Comparison of ENCODE assay signal across 10 mouse cellular contexts in genomic region chr2:25850330-25850729, GRCm38 (mm10). TPM values are rescaled to one million over a fixed set of nuclear protein-coding genes. Genes with fewer than 3 reads are reported as not detected.
DNase-seq lines count a peak whose midpoint lies in the region; ATAC-seq and TF ChIP-seq lines count a peak whose summit lies in the region.
"Had no signal": no experiment of that assay in that cellular context is flagged by ENCODE, and none has a peak within 500 bp of the region (broad histone marks: within the 10 kb centered on the region; RNA-seq: fewer than 3 reads in every experiment).

No protein-coding gene starts in this region.

- no peak for TF ChIP-seq POLR2A in kidney, adult 2 months (IDR thresholded peaks at IDR 0.05; ENCODE audit: low read depth, low read length)
- no peak for TF ChIP-seq POLR2A in CH12.LX (IDR thresholded peaks at IDR 0.05; ENCODE audit: low read depth, low read length)

- TF ChIP-seq RAD21 in CH12.LX (IDR thresholded peaks at IDR 0.05; ENCODE audit: low read depth, low read length) = peak; percentile 63

- no peaks in the 10 kb centered on the region for H3K36me3 ChIP-seq in kidney, adult 2 months (ENCODE audit: control insufficient read depth, insufficient read depth, low read length)
- no peaks in the 10 kb centered on the region for H3K36me3 ChIP-seq in kidney, embryonic 15.5 days
- H3K36me3 ChIP-seq in CH12.LX (replicated peaks in 1 of 2; ENCODE audit: control insufficient read depth in 1 of 2, insufficient read depth in 1 of 2, low read length in 1 of 2) = no peaks in the 10 kb centered on the region
- H3K36me3 ChIP-seq: liver, embryonic 15.5 days had no signal

- no peak overlapping the region for H3K27ac ChIP-seq in kidney, adult 2 months (ENCODE audit: insufficient read depth, low read depth, low read length)
- no peak overlapping the region for H3K27ac ChIP-seq in kidney, embryonic 15.5 days
- no peak overlapping the region for H3K27ac ChIP-seq in CH12.LX (ENCODE audit: insufficient read depth, low read depth)
- H3K27ac ChIP-seq: liver, embryonic 15.5 days had no signal

- dilution Hi-C loops in CH12.LX (cut with MboI; ENCODE audit: extremely low pct_ligation_motif_present, extremely low pct_unique_long_range_greater_than_20kb, low sequenced_read_pairs) = no loop called here

- H3K9ac ChIP-seq in kidney, embryonic 15.5 days = no peak overlapping the region
- no peak overlapping the region for H3K9ac ChIP-seq in CH12.LX (ENCODE audit: insufficient read depth, low read depth)
- H3K9ac ChIP-seq: liver, embryonic 15.5 days had no signal

- peak; percentile 43 for DNase-seq in kidney, adult 2 months
- DNase-seq in CH12.LX (ENCODE audit: extremely low read depth) = peak; percentile 17
- DNase-seq in adrenal gland, postnatal 10 days = peak; percentile 80
- peak; percentile 45 for DNase-seq in embryo, embryonic 9.5 days (ENCODE audit: extremely low spot score)
- peak; percentile 33 to 46 for DNase-seq in layer of hippocampus, postnatal 14 days (ENCODE audit: low spot score in 2 of 2)
- DNase-seq in retina, adult 2 months (ENCODE audit: low read depth, low spot score) = peak; percentile 36
- DNase-seq in urinary bladder, postnatal 25 days (ENCODE audit: low spot score) = peak; percentile 50

- TF ChIP-seq CTCF in kidney, adult 2 months (conservative IDR thresholded peaks at IDR 0.05; ENCODE audit: insufficient read depth, insufficient read length, low read depth, low read length) = peak; percentile 64
- peak; percentile 57 to 71 for TF ChIP-seq CTCF in CH12.LX (conservative IDR thresholded peaks at IDR 0.05 in 1 of 2, IDR thresholded peaks at IDR 0.05 in 1 of 2; ENCODE audit: low read depth in 2 of 2, low read length in 2 of 2)

- no peaks in the 10 kb centered on the region for H3K27me3 ChIP-seq in kidney, adult 2 months (replicated peaks; ENCODE audit: control insufficient read depth, insufficient read depth, low read length)
- no peaks in the 10 kb centered on the region for H3K27me3 ChIP-seq in kidney, embryonic 15.5 days
- peaks cover 35% of the 10 kb centered on the region for H3K27me3 ChIP-seq in CH12.LX (replicated peaks)
- H3K27me3 ChIP-seq: liver, embryonic 15.5 days had no signal

- no peaks in the 10 kb centered on the region for H3K79me2 ChIP-seq in CH12.LX (replicated peaks; ENCODE audit: control insufficient read depth, extremely low read depth, insufficient read depth, poor library complexity, severe bottlenecking)

- no peaks in the 10 kb centered on the region for H3K4me1 ChIP-seq in kidney, adult 2 months (ENCODE audit: control insufficient read depth, insufficient read depth, low read length)
- no peaks in the 10 kb centered on the region for H3K4me1 ChIP-seq in kidney, embryonic 15.5 days
- no peaks in the 10 kb centered on the region for H3K4me1 ChIP-seq in CH12.LX (ENCODE audit: control insufficient read depth in 1 of 2, insufficient read depth in 2 of 2)
- H3K4me1 ChIP-seq: liver, embryonic 15.5 days had no signal

- no peak for TF ChIP-seq EP300 in CH12.LX (IDR thresholded peaks at IDR 0.05; ENCODE audit: low read length)

- 13% methylated on average over 4 of the region's 4 CpGs for WGBS in kidney, adult 2 months
- 17% methylated on average over 4 of the region's 4 CpGs for WGBS in kidney, embryonic 15.5 days

- in situ Hi-C loops in CH12.LX (cut with MboI; ENCODE audit: low pct_ligation_motif_present, low pct_unique_long_range_greater_than_20kb, low sequenced_read_pairs) = no loop called here

- H3K4me2 ChIP-seq in kidney, embryonic 15.5 days = no peak overlapping the region
- no peak overlapping the region for H3K4me2 ChIP-seq in CH12.LX (ENCODE audit: insufficient read depth, low read depth, poor library complexity, severe bottlenecking)
- H3K4me2 ChIP-seq: liver, embryonic 15.5 days had no signal

- no peaks in the 10 kb centered on the region for H3K9me3 ChIP-seq in kidney, embryonic 15.5 days (replicated peaks)
- peaks cover 6% of the 10 kb centered on the region for H3K9me3 ChIP-seq in CH12.LX (replicated peaks; ENCODE audit: low read length)
- H3K9me3 ChIP-seq: liver, embryonic 15.5 days had no signal

- H3K4me3 ChIP-seq in kidney, adult 2 months (ENCODE audit: insufficient read depth, low read depth, low read length) = no peak overlapping the region
- H3K4me3 ChIP-seq in kidney, embryonic 15.5 days (replicated peaks) = no peak overlapping the region
- no peak overlapping the region for H3K4me3 ChIP-seq in CH12.LX (replicated peaks in 1 of 3; ENCODE audit: low read depth in 2 of 3, low read length in 2 of 3, poor library complexity in 1 of 3)
- H3K4me3 ChIP-seq: erythroblast, embryonic 14.5 days; liver, embryonic 15.5 days had no signal

- ATAC-seq in kidney, embryonic 15.5 days (replicated peaks; ENCODE audit: low FRiP score) = no peak

TF ChIP-seq in CH12.LX, 34 proteins besides CTCF, POLR2A, EP300 and RAD21:
- TF ChIP-seq KAT2A (IDR thresholded peaks at IDR 0.05; ENCODE audit: insufficient replicate concordance, low read length) (no peak), E2F4 (IDR thresholded peaks at IDR 0.05; ENCODE audit: insufficient replicate concordance, low read depth, low read length) (no peak), ZNF384 (IDR thresholded peaks at IDR 0.05; ENCODE audit: low read depth, low read length) (peak; percentile 79), SIN3A (IDR thresholded peaks at IDR 0.05; ENCODE audit: low read length) (no peak), RCOR1 (conservative IDR thresholded peaks at IDR 0.05; ENCODE audit: low read depth, low read length) (no peak), MYC (IDR thresholded peaks at IDR 0.05; ENCODE audit: low read depth, low read length) (no peak), POLR2AphosphoS2 (IDR thresholded peaks at IDR 0.05; ENCODE audit: low read depth, low read length) (no peak), SMC3 (IDR thresholded peaks at IDR 0.05; ENCODE audit: low read depth, low read length) (peak; percentile 46), CHD2 (IDR thresholded peaks at IDR 0.05; ENCODE audit: low read length) (peak; percentile 50; the same call in 1 of the 2 replicates), USF1 (IDR thresholded peaks at IDR 0.05; ENCODE audit: low read depth, low read length) (no peak), MAZ (IDR thresholded peaks at IDR 0.05; ENCODE audit: low read depth, low read length) (no peak), ETS1 (conservative IDR thresholded peaks at IDR 0.05; ENCODE audit: low read depth, low read length) (no peak), BHLHE40 (IDR thresholded peaks at IDR 0.05; ENCODE audit: low read depth, low read length) (no peak), JUN (IDR thresholded peaks at IDR 0.05; ENCODE audit: insufficient read depth, low read depth, low read length) (no peak), JUND (conservative IDR thresholded peaks at IDR 0.05; ENCODE audit: low read depth, low read length) (no peak)

RNA-seq across cellular contexts. Expression of gene Sohlh1, which starts 3.3 kb away (rescaled TPM):
- polyA plus RNA-seq in kidney, adult 2 months (2012; rRNA removed) = 0.06 TPM in 1 of 2 replicates, not detected in the other
- not detected in 2 replicates for polyA plus RNA-seq in kidney, embryonic 15.5 days (2015; fragmentation: Nextera tagmentation; extraction: Ambion mirVana)
- not detected in 2 replicates for total RNA-seq in CH12.LX (2012; rRNA removed)
- not detected in 2 replicates for total RNA-seq in CH12.LX (2014; rRNA removed)
- not detected in 2 replicates for polyA plus RNA-seq in CH12.LX (2012; ENCODE audit: insufficient read length, low read depth)
- not detected for total RNA-seq in adrenal gland, postnatal 10 days (2021)
- total RNA-seq in layer of hippocampus, postnatal 14 days (2021) = not detected
- polyA plus RNA-seq: erythroblast, embryonic 14.5 days; liver, embryonic 15.5 days had no signal

RNA-seq across cellular contexts. Expression of gene Kcnt1, which starts 13.2 kb away (rescaled TPM):
- polyA plus RNA-seq in kidney, adult 2 months (2012; rRNA removed) = 36.1 and 47.1 TPM in 2 replicates
- 0.37 and 0.96 TPM in 2 replicates for polyA plus RNA-seq in kidney, embryonic 15.5 days (2015; fragmentation: Nextera tagmentation; extraction: Ambion mirVana)
- total RNA-seq in CH12.LX (2012; rRNA removed) (0.04 TPM in 1 of 2 replicates, not detected in the other), CH12.LX (2014; rRNA removed) (not detected in 2 replicates)
- not detected in 2 replicates for polyA plus RNA-seq in CH12.LX (2012; ENCODE audit: insufficient read length, low read depth)
- 1 to 10 TPM; 4.0 to 7.2 TPM for total RNA-seq in adrenal gland, postnatal 10 days (2021)
- 10 to 100 TPM; 43.8 to 69.9 TPM for total RNA-seq in layer of hippocampus, postnatal 14 days (2021)
- polyA plus RNA-seq: erythroblast, embryonic 14.5 days; liver, embryonic 15.5 days had no signal

RNA-seq across cellular contexts. Expression of gene Lcn9, which starts 27.4 kb away (rescaled TPM):
- not detected in 2 replicates for polyA plus RNA-seq in kidney, adult 2 months (2012; rRNA removed)
- polyA plus RNA-seq in kidney, embryonic 15.5 days (2015; fragmentation: Nextera tagmentation; extraction: Ambion mirVana) = not detected in 2 replicates
- total RNA-seq in CH12.LX (2012; rRNA removed) = not detected in 2 replicates
- total RNA-seq in CH12.LX (2014; rRNA removed) = not detected in 2 replicates
- polyA plus RNA-seq in CH12.LX (2012; ENCODE audit: insufficient read length, low read depth) = not detected in 2 replicates
- total RNA-seq in adrenal gland, postnatal 10 days (2021) = not detected
- not detected for total RNA-seq in layer of hippocampus, postnatal 14 days (2021)
- polyA plus RNA-seq: erythroblast, embryonic 14.5 days; liver, embryonic 15.5 days had no signal

RNA-seq across cellular contexts. Expression of gene Glt6d1, which starts 34.7 kb away (rescaled TPM):
- not detected in 2 replicates for polyA plus RNA-seq in kidney, adult 2 months (2012; rRNA removed)
- polyA plus RNA-seq in kidney, embryonic 15.5 days (2015; fragmentation: Nextera tagmentation; extraction: Ambion mirVana) = not detected in 2 replicates
- total RNA-seq in CH12.LX (2012; rRNA removed) = not detected in 2 replicates
- total RNA-seq in CH12.LX (2014; rRNA removed) = not detected in 2 replicates
- polyA plus RNA-seq in CH12.LX (2012; ENCODE audit: insufficient read length, low read depth) = not detected in 2 replicates
- not detected for total RNA-seq in adrenal gland, postnatal 10 days (2021)
- not detected for total RNA-seq in layer of hippocampus, postnatal 14 days (2021)
- polyA plus RNA-seq: erythroblast, embryonic 14.5 days; liver, embryonic 15.5 days had no signal

Comparison
In these comparisons a context has a peak if more than half of its experiments do, and no peak if none do; other contexts are left out.
1. DNase-seq: peak in every context shown above with its lines; median percentile 80 in adrenal gland, postnatal 10 days; 50 in urinary bladder, postnatal 25 days; 45 in embryo, embryonic 9.5 days; 43 in kidney, adult 2 months; 40 in layer of hippocampus, postnatal 14 days; 36 in retina, adult 2 months; 17 in CH12.LX.
2. RNA of gene Kcnt1, which starts 13.2 kb away (total RNA-seq): 43.8 to 69.9 TPM in layer of hippocampus, postnatal 14 days; 4.0 to 7.2 TPM in adrenal gland, postnatal 10 days and 0.04 TPM in CH12.LX; every median in the first group is over 4 times any median in the second.